Mouse (Mus musculus): ENCODE data around the gene Ntf5. TPM values are rescaled to one million over a fixed set of nuclear protein-coding genes. Genes with fewer than 3 reads are reported as not detected.

The Ntf5 gene
- total and polyA plus RNA-seq, 2 experiments from 2014 or later: 0.07 to 0.24 TPM

- Histone ChIP-seq H3K4me2 (ENCODE audit: low read depth) (no peak overlapping the region), H3K9ac (no peak overlapping the region), H3K36me3 (ENCODE audit: insufficient read depth) (no peaks in the 10 kb centered on the region), H3K4me3 (ENCODE audit: low read depth, low read length) (no peak overlapping the region), H3K27me3 (ENCODE audit: insufficient read depth, low read length) (no peaks in the 10 kb centered on the region), H3K4me1 (ENCODE audit: insufficient read depth) (peaks cover 19% of the 10 kb centered on the region), H3K27ac (ENCODE audit: low read depth, low read length) (no peak overlapping the region), H3K9me3 (ENCODE audit: low read length) (no peaks in the 10 kb centered on the region)
- TF ChIP-seq CTCF (IDR thresholded peaks at IDR 0.05; ENCODE audit: low read depth): no peak
- no peak for DNase-seq
- WGBS: 93% methylated on average over 5 of the region's 5 CpGs
- no peak for ATAC-seq
Measured at GRCm38 (mm10) chr7:45436444-45436843, 22.9 kb downstream of the Ntf5 start.

DNA sequence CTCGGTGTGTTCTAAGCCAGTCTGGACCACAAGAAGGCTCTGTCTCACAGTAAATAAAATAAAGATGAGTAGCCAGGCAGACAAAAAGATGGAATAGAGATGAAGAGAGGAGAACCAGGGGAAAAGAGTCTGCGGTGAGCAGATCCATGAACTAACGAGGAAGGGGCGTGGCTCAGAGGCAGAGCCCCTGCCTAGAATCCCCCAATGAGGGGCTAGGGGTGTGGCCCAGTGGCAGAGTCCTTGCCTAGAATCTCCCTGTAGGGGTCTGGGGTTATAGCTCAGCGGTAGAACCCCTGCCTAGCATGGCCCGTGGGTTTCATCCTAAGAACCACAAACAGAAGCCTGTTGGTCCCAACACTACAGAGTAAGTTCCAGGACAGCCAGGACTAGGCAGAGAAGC lies 23.6 kb downstream of the Ntf5 start:
- no peaks in the 10 kb centered on the region for H3K36me3 ChIP-seq (ENCODE audit: insufficient read depth)
- H3K9me3 ChIP-seq (ENCODE audit: low read length): no peaks in the 10 kb centered on the region
- no peak for TF ChIP-seq CTCF (IDR thresholded peaks at IDR 0.05; ENCODE audit: low read depth)
- WGBS: 34% methylated on average over 6 of the region's 6 CpGs
- ATAC-seq: no peak
- no peaks in the 10 kb centered on the region for H3K27me3 ChIP-seq (ENCODE audit: insufficient read depth, low read length)
- no peak for DNase-seq
- no peak overlapping the region for H3K27ac ChIP-seq (ENCODE audit: low read depth, low read length)
- H3K4me1 ChIP-seq (ENCODE audit: insufficient read depth): peaks cover 19% of the 10 kb centered on the region
- H3K4me2 ChIP-seq (ENCODE audit: low read depth): no peak overlapping the region
- H3K9ac ChIP-seq: no peak overlapping the region
- H3K4me3 ChIP-seq (ENCODE audit: low read depth, low read length): no peak overlapping the region

- ATAC-seq (no peak), DNase-seq (no peak)
- no peaks in the 10 kb centered on the region for H3K9me3 ChIP-seq (ENCODE audit: low read length)
- no peaks in the 10 kb centered on the region for H3K36me3 ChIP-seq (ENCODE audit: insufficient read depth)
- H3K4me2 ChIP-seq (ENCODE audit: low read depth): no peak within 1 kb of the TSS
- H3K4me1 ChIP-seq (ENCODE audit: insufficient read depth): peaks cover 19% of the 10 kb centered on the region
- H3K4me3 ChIP-seq (ENCODE audit: low read depth, low read length): no peak within 1 kb of the TSS
- 25% methylated on average over 19 of the region's 19 CpGs for WGBS
- 0 out of 2 replicates have a peak, but pooled peaks have one; percentile 6 for TF ChIP-seq CTCF (IDR thresholded peaks at IDR 0.05; ENCODE audit: low read depth)
- H3K27ac ChIP-seq (ENCODE audit: low read depth, low read length): no peak within 1 kb of the TSS
- H3K9ac ChIP-seq: no peak within 1 kb of the TSS
- no peaks in the 10 kb centered on the region for H3K27me3 ChIP-seq (ENCODE audit: insufficient read depth, low read length)
Measured at GRCm38 (mm10) chr7:45437521-45438276, 24.2 kb downstream of the Ntf5 start, which contains the start of gene Ruvbl2. TSS of gene Ruvbl2 (minus strand) at chr7:45438096.

GRCm38 (mm10) chr7:45443526-45444420 lies 30.3 kb downstream of the Ntf5 start:
- ATAC-seq (no peak), DNase-seq (no peak)
- WGBS: 91% methylated on average over 22 of the region's 22 CpGs
- no peak overlapping the region for H3K4me2 ChIP-seq (ENCODE audit: low read depth)
- H3K9ac ChIP-seq: no peak overlapping the region
- peaks cover 18% of the 10 kb centered on the region for H3K36me3 ChIP-seq (ENCODE audit: insufficient read depth)
- H3K27me3 ChIP-seq (ENCODE audit: insufficient read depth, low read length): no peaks in the 10 kb centered on the region
- TF ChIP-seq CTCF (IDR thresholded peaks at IDR 0.05; ENCODE audit: low read depth): no peak
- H3K4me1 ChIP-seq (ENCODE audit: insufficient read depth): no peaks in the 10 kb centered on the region
- H3K9me3 ChIP-seq (ENCODE audit: low read length): no peaks in the 10 kb centered on the region
- no peak overlapping the region for H3K27ac ChIP-seq (ENCODE audit: low read depth, low read length)
- H3K4me3 ChIP-seq (ENCODE audit: low read depth, low read length): no peak overlapping the region

DNA sequence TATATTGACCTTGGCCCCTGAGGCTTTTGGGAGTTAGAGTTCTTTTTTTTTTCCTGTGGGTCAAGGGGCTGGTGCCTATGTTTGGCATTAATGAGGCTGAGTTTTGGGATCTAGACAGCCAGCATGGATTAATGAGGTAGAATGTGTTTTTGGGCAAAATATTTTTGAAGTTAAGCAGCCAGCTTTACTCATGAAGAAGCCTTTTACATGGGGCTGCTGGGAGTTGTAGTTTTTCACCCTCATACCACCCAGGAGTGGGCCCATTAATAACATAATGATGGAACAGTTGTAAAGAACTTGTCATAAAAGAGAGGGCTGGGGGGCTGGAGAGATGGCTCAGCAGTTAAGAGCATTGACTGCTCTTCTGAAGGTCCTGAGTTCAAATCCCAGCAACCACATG lies 33.1 kb downstream of the Ntf5 start:
- Histone ChIP-seq H3K4me1 (ENCODE audit: insufficient read depth) (no peaks in the 10 kb centered on the region), H3K4me3 (ENCODE audit: low read depth, low read length) (no peak overlapping the region), H3K27ac (ENCODE audit: low read depth, low read length) (no peak overlapping the region), H3K36me3 (ENCODE audit: insufficient read depth) (peaks cover 22% of the 10 kb centered on the region), H3K4me2 (ENCODE audit: low read depth) (no peak overlapping the region), H3K9ac (no peak overlapping the region), H3K27me3 (ENCODE audit: insufficient read depth, low read length) (no peaks in the 10 kb centered on the region), H3K9me3 (ENCODE audit: low read length) (no peaks in the 10 kb centered on the region)
- ATAC-seq: no peak
- DNase-seq: no peak
- TF ChIP-seq CTCF (IDR thresholded peaks at IDR 0.05; ENCODE audit: low read depth): no peak

DNA sequence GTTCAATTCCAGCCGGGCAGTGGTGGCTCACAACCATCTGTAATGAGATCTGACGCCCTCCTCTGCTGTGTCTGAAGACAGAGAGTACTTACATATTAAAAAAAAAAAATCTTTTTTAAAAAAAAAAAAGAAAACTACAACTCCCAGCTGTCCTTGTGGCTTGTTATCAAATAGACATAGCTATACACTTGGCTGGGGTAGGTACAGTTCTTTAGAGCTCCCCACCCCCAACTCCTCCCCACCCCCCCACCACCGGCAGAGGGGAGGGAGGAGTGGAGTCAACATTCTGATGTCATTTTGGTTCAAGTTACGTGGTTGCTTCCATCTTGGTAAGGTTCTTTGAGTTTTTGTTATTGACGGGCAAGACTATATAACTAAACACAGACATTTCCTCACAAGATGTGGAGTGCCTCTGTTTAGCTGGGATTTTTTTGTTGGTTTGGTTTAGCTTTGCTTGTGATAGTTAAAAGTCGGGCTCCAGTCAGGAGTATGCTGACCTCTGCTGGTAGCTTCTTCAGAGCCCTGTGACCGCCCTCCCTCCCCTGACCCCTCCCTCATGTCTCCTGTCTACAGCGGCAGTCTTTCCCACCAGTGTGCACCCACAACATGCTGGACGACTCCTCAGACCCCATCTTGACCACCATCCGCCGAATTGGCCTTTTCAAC lies 34.0 kb downstream of the Ntf5 start:
- Histone ChIP-seq H3K9me3 (ENCODE audit: low read length) (no peaks in the 10 kb centered on the region), H3K4me3 (ENCODE audit: low read depth, low read length) (no peak overlapping the region), H3K9ac (no peak overlapping the region), H3K27me3 (ENCODE audit: insufficient read depth, low read length) (no peaks in the 10 kb centered on the region), H3K36me3 (ENCODE audit: insufficient read depth) (peaks cover 25% of the 10 kb centered on the region), H3K27ac (ENCODE audit: low read depth, low read length) (no peak overlapping the region), H3K4me1 (ENCODE audit: insufficient read depth) (no peaks in the 10 kb centered on the region), H3K4me2 (ENCODE audit: low read depth) (no peak overlapping the region)
- WGBS: 43% methylated on average over 11 of the region's 11 CpGs
- peak; percentile 66 for ATAC-seq
- peak; percentile 55 for TF ChIP-seq CTCF (IDR thresholded peaks at IDR 0.05; ENCODE audit: low read depth)
- peak; percentile 33 for DNase-seq

Measured in forebrain, postnatal 0 days (tissue).